Mouse (Mus musculus) testis, postnatal 14 days (tissue): ENCODE data around the gene Tnni2.
"Not testable (repeated sequence)": the region's sequence is repeated elsewhere in the genome, so short reads cannot be mapped to it uniquely, and the experiment has no call there.

Experiments used
- DNase-seq: peaks from one replicate; pipeline ENCODE4 v3.0.0; 2021; ENCODE audit warnings: low spot score

The Tnni2 gene

GRCm38 (mm10) chr7:142441585-142441984, at the start of gene Tnni2:
TSS of gene Tnni2 (plus strand) at chr7:142441808.
- DNase-seq: no peak

GRCm38 (mm10) chr7:142393191-142393590, 48.4 kb upstream of the Tnni2 start:
- DNase-seq: no peak

GRCm38 (mm10) chr7:142394261-142395190, 47.1 kb upstream of the Tnni2 start:
- no peak for DNase-seq

- no peak for DNase-seq
Observed at GRCm38 (mm10) chr7:142395472-142395871, 46.1 kb upstream of the Tnni2 start.

GRCm38 (mm10) chr7:142396611-142397010, 45.0 kb upstream of the Tnni2 start:
- no peak for DNase-seq

- no peak for DNase-seq
Observed at GRCm38 (mm10) chr7:142398052-142398451, 43.6 kb upstream of the Tnni2 start.

- DNase-seq: no peak
Observed at GRCm38 (mm10) chr7:142399250-142399649, 42.4 kb upstream of the Tnni2 start.

- DNase-seq: no peak
Observed at GRCm38 (mm10) chr7:142400112-142400749, 41.4 kb upstream of the Tnni2 start.

GRCm38 (mm10) chr7:142400750-142401142, 40.9 kb upstream of the Tnni2 start:
- no peak for DNase-seq

GRCm38 (mm10) chr7:142403591-142403990, 38.0 kb upstream of the Tnni2 start:
- no peak for DNase-seq

GRCm38 (mm10) chr7:142405134-142405533, 36.5 kb upstream of the Tnni2 start:
- DNase-seq: not testable (repeated sequence)

- no peak for DNase-seq
Observed at GRCm38 (mm10) chr7:142407935-142408334, 33.7 kb upstream of the Tnni2 start.

GRCm38 (mm10) chr7:142408686-142409085, 32.9 kb upstream of the Tnni2 start:
- DNase-seq: no peak

- no peak for DNase-seq
Observed at GRCm38 (mm10) chr7:142409603-142410002, 32.0 kb upstream of the Tnni2 start.

GRCm38 (mm10) chr7:142413285-142413684, 28.3 kb upstream of the Tnni2 start:
- no peak for DNase-seq

- no peak for DNase-seq
Observed at GRCm38 (mm10) chr7:142415314-142415713, 26.3 kb upstream of the Tnni2 start.

GRCm38 (mm10) chr7:142416225-142416624, 25.4 kb upstream of the Tnni2 start:
- no peak for DNase-seq

GRCm38 (mm10) chr7:142418027-142418426, 23.6 kb upstream of the Tnni2 start:
- no peak for DNase-seq

- DNase-seq: no peak
Observed at GRCm38 (mm10) chr7:142418679-142419078, 22.9 kb upstream of the Tnni2 start.

- no peak for DNase-seq
Observed at GRCm38 (mm10) chr7:142419887-142420286, 21.7 kb upstream of the Tnni2 start.

GRCm38 (mm10) chr7:142421826-142422225, 19.8 kb upstream of the Tnni2 start:
- DNase-seq: no peak

- no peak for DNase-seq
Observed at GRCm38 (mm10) chr7:142425641-142426213, 15.9 kb upstream of the Tnni2 start.

GRCm38 (mm10) chr7:142428213-142428612, 13.4 kb upstream of the Tnni2 start:
- DNase-seq: no peak
